Mouse (Mus musculus) layer of hippocampus, adult 18-20 months (tissue): Measurements from ENCODE around the gene Kat6b. TPM values are rescaled to one million over a fixed set of nuclear protein-coding genes. Genes with fewer than 3 reads are reported as not detected.

Source experiments
- DNase-seq, 2 experiments: peaks; one replicate each; pipeline ENCODE4 v3.0.0; 2022; ENCODE audit warnings: low spot score in 2 of 2
- total RNA-seq, 2 experiments: library from RNA; stranded (reverse); gene quantifications; 2 replicates each; pipeline ENCODE4 v1.2.3; 2021

Gene Kat6b
- total RNA-seq, 2 experiments from 2014 or later = 106 to 120 TPM

DNA sequence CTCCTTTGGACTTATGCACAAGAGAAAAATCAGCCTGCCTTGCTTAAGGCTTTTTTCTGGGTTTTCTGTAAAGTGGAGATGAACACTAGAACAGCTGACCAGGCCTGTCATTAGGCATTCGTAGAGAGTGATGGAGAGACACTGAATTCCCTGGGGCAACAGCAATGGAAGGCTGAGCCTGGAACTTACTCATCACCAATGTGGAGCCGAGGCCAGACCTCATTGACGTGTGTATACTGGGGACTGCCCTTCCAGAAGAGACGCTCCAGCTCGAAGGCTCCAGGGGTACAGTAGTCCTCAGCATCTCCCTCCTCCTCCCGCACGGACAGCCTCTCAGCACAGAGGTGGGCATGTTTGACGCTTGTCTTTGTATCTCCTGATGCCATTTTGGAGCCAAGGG, 221.5 kb downstream of the Kat6b start:
- no peak for DNase-seq

DNA sequence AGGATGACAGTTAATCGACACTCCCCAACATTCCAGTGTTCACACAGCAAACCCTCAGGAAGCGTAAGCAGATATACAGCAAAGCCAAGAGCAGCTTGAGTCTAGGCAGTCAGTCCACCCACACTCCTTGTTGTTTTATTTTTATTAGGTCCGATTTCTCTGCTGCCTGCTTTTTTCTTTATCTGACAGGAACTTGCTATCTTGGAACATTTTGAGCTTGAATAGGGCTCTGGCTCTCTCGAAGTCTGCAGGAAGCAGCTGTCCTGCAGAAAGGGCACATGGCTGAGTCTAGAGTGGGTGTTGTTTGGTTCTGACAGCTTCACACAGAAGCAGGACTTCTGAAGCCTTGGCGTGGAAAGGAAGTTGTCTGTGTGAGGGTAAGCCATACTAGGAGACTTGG, 222.0 kb downstream of the Kat6b start:
- DNase-seq = peak in 1 of 2 experiments; percentile 42

DNA sequence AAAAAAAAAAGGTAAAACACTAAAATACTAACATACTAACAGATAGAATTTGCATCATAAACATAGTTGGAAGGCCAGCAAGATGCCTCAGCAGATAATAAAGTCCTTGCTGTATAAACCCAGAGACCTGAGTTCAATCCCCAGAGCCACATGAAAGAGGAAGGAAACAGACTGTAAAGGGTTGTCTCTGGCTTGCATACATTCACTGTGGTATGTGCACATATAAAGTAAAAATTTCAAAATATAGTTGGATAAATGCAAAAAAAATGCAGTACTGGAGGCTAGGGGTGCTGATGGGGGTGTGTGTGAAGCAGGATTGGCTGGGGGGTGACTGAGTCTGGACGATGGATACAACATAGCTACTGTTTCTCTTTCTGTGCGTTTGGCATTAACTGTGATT, 224.2 kb downstream of the Kat6b start:
- DNase-seq = no peak

GRCm38 (mm10) chr14:21706759-21707571, 225.7 kb downstream of the Kat6b start:
- DNase-seq = peak; percentile 61 to 75

- no peak for DNase-seq
Observed at GRCm38 (mm10) chr14:21709545-21709944, 228.3 kb downstream of the Kat6b start.

DNA sequence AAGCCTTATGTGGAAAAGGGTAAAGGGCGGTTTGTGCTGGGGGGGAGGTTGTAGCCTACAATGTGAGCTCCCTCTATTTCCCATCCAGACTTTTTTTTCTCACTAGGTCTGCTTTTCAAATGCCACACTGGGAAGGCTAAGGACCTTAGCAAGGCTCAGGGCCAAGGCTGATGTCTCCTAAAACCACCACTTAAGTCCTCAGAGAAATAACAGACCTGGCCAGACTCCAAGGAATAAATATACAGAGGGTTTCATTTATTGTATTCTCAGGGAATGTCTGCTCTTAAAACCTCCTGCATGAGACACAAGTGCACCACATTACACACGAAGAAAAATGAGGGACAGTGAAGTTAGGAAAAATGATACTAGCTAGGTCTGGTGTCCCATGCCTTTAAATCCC, 230.0 kb downstream of the Kat6b start:
- no peak for DNase-seq

GRCm38 (mm10) chr14:21714486-21714885, 233.3 kb downstream of the Kat6b start, which contains the start of gene Dupd1:
Gene Dupd1, minus strand, starts transcription at chr14:21714576.
- DNase-seq = no peak

DNA sequence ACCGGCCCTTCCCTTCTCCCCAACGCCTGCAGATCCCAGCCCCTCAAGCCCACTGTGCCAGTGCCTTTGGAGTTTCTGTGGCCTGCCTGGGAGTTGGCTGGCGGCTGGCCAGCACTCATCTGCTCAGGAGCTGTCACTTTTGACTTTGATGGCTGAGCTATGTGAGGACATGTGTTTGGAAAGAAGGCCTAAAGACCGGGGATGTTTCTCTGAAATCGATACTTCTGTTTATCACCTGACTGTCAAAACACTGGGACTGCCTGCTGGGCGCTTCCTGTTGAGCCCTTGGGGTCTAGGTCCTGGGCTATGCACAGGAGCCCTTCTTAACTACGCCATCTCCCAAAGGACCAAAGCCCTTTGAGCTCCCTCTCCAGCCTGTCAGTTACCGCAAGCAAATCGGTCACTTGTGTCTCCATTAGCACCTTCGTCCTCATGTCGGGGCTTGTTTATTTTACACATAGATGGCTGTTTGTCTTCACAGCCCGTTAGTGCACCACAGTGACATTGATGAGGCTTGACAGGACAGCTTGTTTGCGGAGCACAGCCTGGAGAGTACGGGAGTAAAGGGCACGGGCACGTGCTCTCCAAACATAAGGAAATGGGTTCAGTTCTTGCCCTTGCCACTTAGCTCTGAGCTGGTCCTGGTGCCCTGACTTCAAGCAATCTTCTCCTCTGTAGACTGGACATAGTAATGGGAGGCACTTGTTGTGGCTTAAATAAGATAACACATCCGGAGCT, 238.6 kb downstream of the Kat6b start:
- DNase-seq = no peak

- DNase-seq = no peak
Observed at GRCm38 (mm10) chr14:21720430-21721205, 239.4 kb downstream of the Kat6b start.

Other genes starting within 250 kb of the Kat6b start
- gene Dupd1, start 233.1 kb downstream of the Kat6b start, total RNA-seq = under 1 TPM; 0.45 to 0.48 TPM